Mouse (Mus musculus) heart, embryonic 15.5 days (tissue): ENCODE measurements around the gene Gm11172. TPM values are rescaled to one million over a fixed set of nuclear protein-coding genes. Genes with fewer than 3 reads are reported as not detected.
A peak's percentile ranks its signal among the peaks of the same experiment; 100 is the strongest.
"Not testable (repeated sequence)": the region's sequence is repeated elsewhere in the genome, so short reads cannot be mapped to it uniquely, and the experiment has no call there.

Experiments
- ATAC-seq: fragments of 200-750 bp; cut with Nextera tagmentation; replicated peaks from 2 replicates; pipeline ENCODE4 v1.8.0; 2017; ENCODE audit warnings: low read depth, moderate TSS enrichment; ENCODE audit not compliant: insufficient number of reproducible peaks, insufficient read depth, low FRiP score
- H3K27ac ChIP-seq: fragments of 300-500 bp; sonication (generic); 2 replicates; pipeline ENCODE4 v1.5.1; 2015; ENCODE audit warnings: mild to moderate bottlenecking, inconsistent platforms
- H3K27me3 ChIP-seq: fragments of 300-500 bp; sonication (generic); 2 replicates; pipeline ENCODE4 v1.6.1; 2015; ENCODE audit warnings: inconsistent platforms
- H3K36me3 ChIP-seq: fragments of 300-500 bp; sonication (generic); 2 replicates; pipeline ENCODE4 v1.6.1; 2015; ENCODE audit warnings: mild to moderate bottlenecking, inconsistent platforms
- H3K4me1 ChIP-seq: fragments of 300-500 bp; sonication (generic); replicated peaks from 2 replicates; pipeline ENCODE4 v1.6.1; 2015; ENCODE audit warnings: inconsistent platforms
- H3K4me2 ChIP-seq: fragments of 300-500 bp; sonication (generic); 2 replicates; pipeline ENCODE4 v1.6.1; 2015; ENCODE audit warnings: inconsistent platforms, mild to moderate bottlenecking, moderate library complexity
- H3K4me3 ChIP-seq: fragments of 300-500 bp; sonication (generic); 2 replicates; pipeline ENCODE4 v1.5.1; 2015; ENCODE audit warnings: mild to moderate bottlenecking, inconsistent platforms
- H3K9ac ChIP-seq: fragments of 300-500 bp; sonication (generic); 2 replicates; pipeline ENCODE4 v1.6.1; 2015; ENCODE audit warnings: mild to moderate bottlenecking, inconsistent platforms
- H3K9me3 ChIP-seq: fragments of 300-500 bp; sonication (generic); replicated peaks from 2 replicates; pipeline ENCODE4 v1.6.1; 2016; ENCODE audit warnings: inconsistent platforms
- WGBS: fragments of 180-500 bp; shearing (Covaris S2); methylation state at CpG from one replicate; pipeline ENCODE4 v1.1.7; 2015; ENCODE audit warnings: mixed read lengths; 5-methylcytosine and 5-hydroxymethylcytosine counted together
- polyA plus RNA-seq: library from polyadenylated mRNA; unstranded; fragments of >200 nt; fragmentation: Nextera tagmentation; extraction: Ambion mirVana; gene quantifications from 2 replicates; pipeline ENCODE4 v1.2.1, GENCODE M21; 2015

The Gm11172 gene
- polyA plus RNA-seq, 1 experiment from 2014 or later, result not detected

- ATAC-seq, result 0 out of 2 replicates have a peak, but pooled peaks have one; percentile 23
- Histone ChIP-seq H3K4me1 (peaks cover 23% of the 10 kb centered on the region), H3K4me3 (no peak overlapping the region), H3K27ac (peak overlapping the region; percentile 44; the same call in 1 of the 2 replicates), H3K4me2 (no peak overlapping the region), H3K27me3 (no peaks in the 10 kb centered on the region), H3K9ac (no peak overlapping the region), H3K9me3 (no peaks in the 10 kb centered on the region), H3K36me3 (no peaks in the 10 kb centered on the region)
- 56% methylated on average over 12 of the region's 12 CpGs for WGBS
These were observed 37.5 kb downstream of the Gm11172 start for GRCm38 (mm10) chr16:10849965-10850861.

GRCm38 (mm10) chr16:10850905-10851304, 38.2 kb downstream of the Gm11172 start:
- WGBS, result 71% methylated on average over 4 of the region's 4 CpGs
- Histone ChIP-seq H3K27ac (peak overlapping the region; percentile 44; the same call in 1 of the 2 replicates), H3K4me2 (no peak overlapping the region), H3K36me3 (no peaks in the 10 kb centered on the region), H3K4me1 (peaks cover 24% of the 10 kb centered on the region), H3K9me3 (no peaks in the 10 kb centered on the region), H3K9ac (no peak overlapping the region), H3K27me3 (no peaks in the 10 kb centered on the region), H3K4me3 (no peak overlapping the region)
- 0 out of 2 replicates have a peak, but pooled peaks have one; percentile 11 for ATAC-seq

DNA sequence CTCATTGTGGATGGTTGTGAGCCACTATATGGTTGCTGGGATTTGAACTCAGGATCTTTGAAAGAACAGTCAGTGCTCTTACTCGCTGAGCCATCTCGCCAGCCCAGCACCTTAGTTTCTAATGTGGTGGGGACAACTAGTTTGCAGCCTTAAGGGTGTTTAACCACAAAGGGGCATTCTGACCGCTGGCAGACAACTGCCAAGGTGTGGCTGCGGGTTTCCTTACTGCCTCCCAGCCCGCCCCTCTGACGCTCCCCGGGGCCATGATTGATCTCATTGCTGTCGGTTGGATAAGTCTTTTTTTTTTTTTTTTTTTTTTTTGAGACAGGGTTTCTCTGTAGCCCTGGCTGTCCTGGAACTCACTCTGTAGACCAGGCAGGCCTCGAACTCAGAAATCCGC, 39.5 kb downstream of the Gm11172 start:
- not testable (repeated sequence) for H3K4me2 ChIP-seq, ATAC-seq, H3K9ac ChIP-seq, H3K27ac ChIP-seq, H3K4me3 ChIP-seq, H3K9me3 ChIP-seq, H3K27me3 ChIP-seq, H3K36me3 ChIP-seq
- H3K4me1 ChIP-seq, result peaks cover 23% of the 10 kb centered on the region
- 90% methylated on average over 10 of the region's 10 CpGs for WGBS

DNA sequence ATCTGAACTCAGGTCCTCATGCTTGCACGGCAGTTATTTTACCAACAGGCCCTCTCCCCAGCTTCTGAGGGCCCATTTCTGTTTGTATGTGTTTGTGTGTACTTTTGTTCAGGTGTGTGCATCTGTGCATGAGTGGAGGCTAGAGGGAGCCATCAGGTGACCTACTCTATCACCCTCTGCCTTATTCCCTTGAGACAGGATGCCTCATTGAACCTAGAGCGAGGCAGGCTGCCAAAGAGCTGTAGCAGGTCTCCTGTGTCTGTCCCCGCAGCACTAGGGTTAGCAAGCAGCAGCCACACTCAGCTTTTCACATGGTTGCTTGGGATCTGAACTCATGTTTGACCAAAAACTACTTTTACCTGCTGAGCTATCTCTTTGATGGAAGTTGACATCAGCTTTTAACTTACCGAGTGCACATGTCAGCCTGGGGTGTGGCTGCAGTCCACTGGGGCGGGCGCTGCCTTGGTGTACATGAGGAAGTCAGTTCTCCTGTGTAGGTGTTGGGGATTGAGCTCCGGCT, 47.1 kb downstream of the Gm11172 start:
- Histone ChIP-seq H3K9me3 (no peaks in the 10 kb centered on the region), H3K9ac (no peak overlapping the region), H3K27ac (no peak overlapping the region), H3K4me2 (no peak overlapping the region), H3K4me3 (no peak overlapping the region), H3K27me3 (no peaks in the 10 kb centered on the region), H3K36me3 (no peaks in the 10 kb centered on the region), H3K4me1 (peaks cover 5% of the 10 kb centered on the region)
- ATAC-seq, result no peak
- WGBS, result 82% methylated on average over 7 of the region's 7 CpGs

GRCm38 (mm10) chr16:10861408-10861807, 48.7 kb downstream of the Gm11172 start:
- Histone ChIP-seq H3K4me1 (peaks cover 2% of the 10 kb centered on the region; the same call in 1 of the 2 replicates), H3K27me3 (no peaks in the 10 kb centered on the region), H3K36me3 (no peaks in the 10 kb centered on the region), H3K27ac (no peak overlapping the region), H3K4me2 (no peak overlapping the region), H3K4me3 (no peak overlapping the region), H3K9me3 (no peaks in the 10 kb centered on the region), H3K9ac (no peak overlapping the region)
- WGBS, result 53% methylated on average over 3 of the region's 3 CpGs
- no peak for ATAC-seq

Other genes with a start within 250 kb of the Gm11172 start
- 5.1 and 8.3 TPM in 2 replicates for gene Socs1, start 27.4 kb upstream of the Gm11172 start, polyA plus RNA-seq
- not detected in 2 replicates for gene Tnp2, start 24.3 kb upstream of the Gm11172 start, polyA plus RNA-seq
- not detected in 2 replicates for gene Prm3, start 22.0 kb upstream of the Gm11172 start, polyA plus RNA-seq
- gene Prm2, start 16.8 kb upstream of the Gm11172 start, polyA plus RNA-seq, result not detected in 2 replicates
- 0.30 TPM in 1 of 2 replicates, not detected in the other for gene Prm1, start 7.1 kb upstream of the Gm11172 start, polyA plus RNA-seq
- gene Rmi2, start 22.1 kb downstream of the Gm11172 start, polyA plus RNA-seq, result 2.1 and 3.5 TPM in 2 replicates
- gene Snn, start 248.0 kb downstream of the Gm11172 start, polyA plus RNA-seq, result 34.0 and 43.3 TPM in 2 replicates